Mouse (Mus musculus) intestine, embryonic 14.5 days (tissue): Measurements from ENCODE around the gene Qk. TPM values are rescaled to one million over a fixed set of nuclear protein-coding genes. Genes with fewer than 3 reads are reported as not detected.

Experiments
- ATAC-seq: fragments of 200-750 bp; cut with Nextera tagmentation; replicated peaks from 2 replicates; pipeline ENCODE4 v1.8.0; 2017; ENCODE audit warnings: low read depth, moderate number of reproducible peaks, moderate TSS enrichment, moderate library complexity; ENCODE audit not compliant: low FRiP score, low TSS enrichment
- DNase-seq: peaks from one replicate; pipeline ENCODE4 v3.0.0-alpha.2; 2018; ENCODE audit warnings: low spot score
- H3K27ac ChIP-seq: fragments of 300-500 bp; sonication (generic); 2 replicates; pipeline ENCODE4 v1.5.1; 2014; ENCODE audit warnings: low read depth, mild to moderate bottlenecking, control low read depth
- H3K27me3 ChIP-seq: fragments of 300-500 bp; sonication (generic); replicated peaks from 2 replicates; pipeline ENCODE4 v1.6.1; 2014; ENCODE audit warnings: low read length, control low read depth; ENCODE audit not compliant: control insufficient read depth, insufficient read depth
- H3K36me3 ChIP-seq: fragments of 300-500 bp; sonication (generic); 2 replicates; pipeline ENCODE4 v1.6.1; 2014; ENCODE audit warnings: low read length, control low read depth; ENCODE audit not compliant: control insufficient read depth, insufficient read depth
- H3K4me1 ChIP-seq: fragments of 300-500 bp; sonication (generic); replicated peaks from 2 replicates; pipeline ENCODE4 v1.6.1; 2014; ENCODE audit warnings: low read length, control low read depth, mixed read lengths; ENCODE audit not compliant: control insufficient read depth, insufficient read depth
- H3K4me2 ChIP-seq: fragments of 300-500 bp; sonication (generic); 2 replicates; pipeline ENCODE4 v1.6.1; 2014; ENCODE audit warnings: low read length
- H3K4me3 ChIP-seq: fragments of 300-500 bp; sonication (generic); 2 replicates; pipeline ENCODE4 v1.5.1; 2014; ENCODE audit warnings: low read depth, low read length, control low read depth, mixed read lengths
- H3K9ac ChIP-seq: fragments of 300-500 bp; sonication (generic); 2 replicates; pipeline ENCODE4 v1.6.1; 2014; ENCODE audit warnings: mild to moderate bottlenecking, low read length
- H3K9me3 ChIP-seq: fragments of 300-500 bp; sonication (generic); 2 replicates; pipeline ENCODE4 v1.6.1; 2016; ENCODE audit warnings: low read length, control low read depth; ENCODE audit not compliant: control insufficient read depth
- WGBS: fragments of 180-500 bp; shearing (Covaris S2); extraction: QIAGEN DNeasy Blood & Tissue Kit; methylation state at CpG from one replicate; pipeline ENCODE4 v1.1.7; 2014; 5-methylcytosine and 5-hydroxymethylcytosine counted together
- polyA plus RNA-seq: library from polyadenylated mRNA; unstranded; fragments of >200 nt; fragmentation: Nextera tagmentation; extraction: Ambion mirVana; gene quantifications from 2 replicates; pipeline ENCODE4 v1.2.1, GENCODE M21; 2014

Qk gene
- polyA plus RNA-seq, 1 experiment from 2014 or later = 23.1 TPM

DNA sequence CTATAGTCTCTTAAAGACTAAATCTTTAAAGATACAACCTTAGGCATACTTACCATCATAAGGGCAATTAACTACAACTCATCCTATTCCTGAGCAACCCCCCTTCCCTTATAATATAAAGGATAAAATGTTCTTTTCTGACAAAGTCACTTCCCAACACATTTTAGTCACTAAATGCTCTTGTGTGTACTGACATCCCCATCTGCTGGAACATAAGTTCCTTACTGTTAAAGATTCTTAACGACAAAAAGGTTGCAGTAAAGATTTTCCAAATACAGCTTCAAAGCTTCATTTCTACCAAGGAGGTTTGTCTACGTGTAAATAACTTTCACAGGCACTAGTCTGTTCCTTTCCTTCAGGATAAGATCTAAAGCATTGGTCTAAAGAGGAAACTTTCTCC, 13.2 kb downstream of the Qk start:
- DNase-seq (no peak), ATAC-seq (no peak)
- Histone ChIP-seq H3K4me1 (peaks cover 6% of the 10 kb centered on the region; the same call in 1 of the 2 replicates), H3K9ac (no peak overlapping the region), H3K9me3 (no peaks in the 10 kb centered on the region), H3K27ac (no peak overlapping the region), H3K27me3 (no peaks in the 10 kb centered on the region), H3K36me3 (no peaks in the 10 kb centered on the region), H3K4me2 (no peak overlapping the region), H3K4me3 (no peak overlapping the region)
- 64% methylated on average over 2 of the region's 2 CpGs for WGBS

GRCm38 (mm10) chr17:10304001-10304400, 15.7 kb downstream of the Qk start:
- Histone ChIP-seq H3K36me3 (no peaks in the 10 kb centered on the region), H3K27me3 (no peaks in the 10 kb centered on the region)

GRCm38 (mm10) chr17:10300968-10301795, 18.5 kb downstream of the Qk start:
- WGBS = 48% methylated on average over 4 of the region's 4 CpGs
- DNase-seq (no peak), ATAC-seq (no peak)
- Histone ChIP-seq H3K4me2 (no peak overlapping the region), H3K4me1 (peaks cover 6% of the 10 kb centered on the region), H3K36me3 (no peaks in the 10 kb centered on the region), H3K9ac (no peak overlapping the region), H3K4me3 (no peak overlapping the region), H3K9me3 (no peaks in the 10 kb centered on the region), H3K27ac (no peak overlapping the region), H3K27me3 (no peaks in the 10 kb centered on the region)

More at GRCm38 (mm10) chr17:10304001-10304400, 15.7 kb downstream of the Qk start:
- H3K4me2 ChIP-seq = no peak overlapping the region
- ATAC-seq (no peak), DNase-seq (no peak)
- H3K9me3 ChIP-seq = no peaks in the 10 kb centered on the region
- no peak overlapping the region for H3K4me3 ChIP-seq
- H3K4me1 ChIP-seq = peaks cover 6% of the 10 kb centered on the region
- H3K9ac ChIP-seq = no peak overlapping the region
- no peak overlapping the region for H3K27ac ChIP-seq

- WGBS = 79% methylated on average over 1 of the region's 1 CpGs
- ATAC-seq = no peak
- Histone ChIP-seq H3K27me3 (no peaks in the 10 kb centered on the region), H3K9me3 (no peaks in the 10 kb centered on the region), H3K36me3 (no peaks in the 10 kb centered on the region), H3K4me1 (peaks cover 6% of the 10 kb centered on the region), H3K4me3 (no peak overlapping the region), H3K9ac (no peak overlapping the region), H3K4me2 (no peak overlapping the region), H3K27ac (no peak overlapping the region)
- no peak for DNase-seq
Observed at GRCm38 (mm10) chr17:10299396-10299795, 20.3 kb downstream of the Qk start.

GRCm38 (mm10) chr17:10292520-10292919, 27.1 kb downstream of the Qk start:
- 60% methylated on average over 2 of the region's 2 CpGs for WGBS
- no peak for ATAC-seq
- H3K4me1 ChIP-seq = no peaks in the 10 kb centered on the region; the same call in 1 of the 2 replicates

GRCm38 (mm10) chr17:10284772-10285171, 34.9 kb downstream of the Qk start:
- ATAC-seq (no peak), DNase-seq (no peak)
- H3K4me3 ChIP-seq = no peak overlapping the region
- H3K9ac ChIP-seq = no peak overlapping the region
- 75% methylated on average over 2 of the region's 2 CpGs for WGBS
- H3K9me3 ChIP-seq = no peaks in the 10 kb centered on the region
- no peaks in the 10 kb centered on the region for H3K4me1 ChIP-seq
- peaks cover 5% of the 10 kb centered on the region; the same call in 1 of the 2 replicates for H3K36me3 ChIP-seq
- H3K27ac ChIP-seq = no peak overlapping the region
- no peaks in the 10 kb centered on the region for H3K27me3 ChIP-seq
- H3K4me2 ChIP-seq = no peak overlapping the region

More at GRCm38 (mm10) chr17:10292520-10292919, 27.1 kb downstream of the Qk start:
- Histone ChIP-seq H3K9ac (no peak overlapping the region), H3K27ac (no peak overlapping the region), H3K36me3 (no peaks in the 10 kb centered on the region), H3K27me3 (no peaks in the 10 kb centered on the region), H3K9me3 (no peaks in the 10 kb centered on the region), H3K4me3 (no peak overlapping the region), H3K4me2 (no peak overlapping the region)
- DNase-seq = no peak

- ATAC-seq (no peak), DNase-seq (no peak)
- H3K4me3 ChIP-seq = no peak overlapping the region
- no peak overlapping the region for H3K27ac ChIP-seq
- no peak overlapping the region for H3K9ac ChIP-seq
- no peaks in the 10 kb centered on the region for H3K4me1 ChIP-seq
- no peak overlapping the region for H3K4me2 ChIP-seq
- peaks cover 9% of the 10 kb centered on the region; the same call in 1 of the 2 replicates for H3K36me3 ChIP-seq
- no peaks in the 10 kb centered on the region for H3K9me3 ChIP-seq
- no peaks in the 10 kb centered on the region for H3K27me3 ChIP-seq
- 93% methylated on average over 2 of the region's 2 CpGs for WGBS
Observed at GRCm38 (mm10) chr17:10279532-10279931, 40.1 kb downstream of the Qk start.

DNA sequence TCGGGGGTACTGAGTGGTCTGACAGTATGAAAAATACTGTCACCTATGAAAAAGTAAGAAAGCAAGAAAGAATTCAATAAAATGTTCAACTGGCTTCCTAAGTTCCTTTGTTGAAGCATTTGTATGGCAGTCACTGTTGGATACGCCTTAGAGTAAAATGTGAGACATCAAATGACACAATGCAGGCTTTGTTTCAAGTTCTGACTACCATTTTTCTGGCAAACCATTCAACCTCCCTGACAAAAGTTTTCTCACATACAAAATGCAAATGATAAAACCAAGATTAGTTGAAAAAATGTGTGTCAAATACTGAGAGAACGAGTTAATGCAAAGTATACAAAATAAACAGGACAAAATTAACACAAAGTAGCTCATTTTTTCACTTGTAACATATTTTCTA, 50.1 kb downstream of the Qk start:
- 84% methylated on average over 3 of the region's 3 CpGs for WGBS
- no peaks in the 10 kb centered on the region for H3K9me3 ChIP-seq
- H3K27me3 ChIP-seq = no peaks in the 10 kb centered on the region
- peaks cover 11% of the 10 kb centered on the region for H3K36me3 ChIP-seq
- H3K27ac ChIP-seq = no peak overlapping the region
- H3K4me2 ChIP-seq = no peak overlapping the region
- no peak overlapping the region for H3K9ac ChIP-seq
- no peak overlapping the region for H3K4me3 ChIP-seq
- DNase-seq = no peak
- ATAC-seq = no peak
- no peaks in the 10 kb centered on the region for H3K4me1 ChIP-seq

- WGBS = 79% methylated on average over 1 of the region's 1 CpGs
- Histone ChIP-seq H3K4me3 (no peak overlapping the region), H3K9ac (no peak overlapping the region), H3K27ac (no peak overlapping the region), H3K9me3 (no peaks in the 10 kb centered on the region), H3K36me3 (peaks cover 5% of the 10 kb centered on the region), H3K27me3 (no peaks in the 10 kb centered on the region), H3K4me2 (no peak overlapping the region), H3K4me1 (no peaks in the 10 kb centered on the region)
- no peak for ATAC-seq
- no peak for DNase-seq
Observed at GRCm38 (mm10) chr17:10268468-10268867, 51.2 kb downstream of the Qk start.
